Mouse (Mus musculus): ENCODE data around the gene Tbxa2r. TPM values are rescaled to one million over a fixed set of nuclear protein-coding genes. Genes with fewer than 3 reads are reported as not detected.

Gene Tbxa2r
- 10 to 100 TPM; 53.2 to 53.9 TPM for total RNA-seq (2021)
- long read RNA-seq, experiment 1, transcript Tbxa2r-202 (4 exons, 1,919 nt), result minor isoform, 7 of 160 reads
- long read RNA-seq, experiment 1, transcript Tbxa2r-201 (3 exons, 1,765 nt), result major isoform, 126 of 160 reads
- long read RNA-seq, experiment 1, partial matches to known transcripts, result 4 of 160 reads
- long read RNA-seq, experiment 1, other reads (novel, unspliced or antisense), result 23 of 160 reads
- long read RNA-seq, experiment 2, transcript Tbxa2r-202 (4 exons, 1,919 nt), result minor isoform, 5 of 51 reads
- long read RNA-seq, experiment 2, transcript Tbxa2r-201 (3 exons, 1,765 nt), result major isoform, 33 of 51 reads
- long read RNA-seq, experiment 2, partial matches to known transcripts, result 11 of 51 reads
- long read RNA-seq, experiment 2, other reads (novel, unspliced or antisense), result 2 of 51 reads

DNA sequence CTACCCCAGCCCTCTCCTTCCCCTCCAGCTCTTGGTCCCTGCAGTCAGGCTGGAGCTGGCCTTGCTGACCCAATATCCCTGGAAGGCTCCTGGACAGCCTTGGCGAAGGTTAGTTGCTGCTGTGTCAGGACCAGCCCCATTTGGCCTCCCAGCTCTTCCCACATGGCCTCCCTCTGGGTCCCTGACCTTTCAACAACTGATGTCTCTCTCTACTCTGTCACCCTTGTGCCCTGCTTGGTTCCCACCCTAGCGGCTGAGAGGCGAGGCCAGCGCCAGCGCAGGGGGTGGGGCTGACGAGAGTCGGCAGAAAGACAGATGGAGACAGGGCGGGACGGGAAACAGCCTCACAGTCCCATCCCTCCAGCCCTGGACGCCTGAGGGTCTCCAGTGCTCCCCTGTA lies at the start of gene Tbxa2r:
Tbxa2r (plus strand) TSS at position 346 of the 400 bp plus-strand sequence.
- peak; percentile 93 for DNase-seq

GRCm38 (mm10) chr10:81279496-81279895 lies 49.0 kb upstream of the Tbxa2r start:
- DNase-seq, result no peak

- no peak for DNase-seq
These were observed 44.3 kb upstream of the Tbxa2r start for GRCm38 (mm10) chr10:81284189-81284588.

GRCm38 (mm10) chr10:81284719-81285118 lies 43.8 kb upstream of the Tbxa2r start:
- DNase-seq, result no peak

DNA sequence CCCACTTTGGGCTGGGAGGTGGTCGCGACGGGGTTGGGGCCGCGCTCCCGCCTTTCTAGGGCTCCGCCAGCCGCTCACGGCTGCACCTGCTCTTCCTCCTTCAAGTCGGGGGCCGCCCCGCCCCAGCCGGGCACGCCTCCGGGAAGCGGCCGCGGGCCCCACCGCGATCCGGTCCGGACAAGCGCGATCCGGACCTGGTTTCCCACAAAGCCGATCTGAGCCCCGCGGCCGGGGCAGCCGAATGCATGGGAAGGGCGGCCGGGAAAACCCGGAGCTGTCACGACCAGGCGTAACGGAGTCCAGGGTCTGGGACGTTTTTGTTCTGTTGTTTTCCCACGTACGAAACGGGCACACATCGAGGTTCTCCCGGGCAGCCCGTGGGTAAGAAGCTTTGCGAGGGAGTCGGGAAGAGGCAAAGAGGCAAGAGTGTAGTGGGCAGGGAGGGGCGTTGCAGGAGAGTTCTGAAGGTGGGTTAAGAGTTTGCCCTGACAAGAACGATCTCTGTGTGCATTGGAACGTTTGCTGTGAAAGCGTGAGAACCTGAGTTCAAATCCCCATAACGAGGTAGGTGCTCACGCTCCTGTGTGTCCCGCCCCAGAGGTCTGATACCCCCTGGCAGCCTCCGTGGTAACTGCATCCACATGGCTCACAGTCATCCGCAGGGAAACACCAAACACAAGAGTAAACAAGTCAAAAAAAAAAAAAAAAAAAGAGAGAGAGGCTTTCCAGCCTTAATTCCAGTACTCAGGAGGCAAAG lies 42.7 kb upstream of the Tbxa2r start:
- DNase-seq, result peak; percentile 92 to 94

GRCm38 (mm10) chr10:81286586-81286985 lies 41.9 kb upstream of the Tbxa2r start:
- no peak for DNase-seq

GRCm38 (mm10) chr10:81287513-81288157 lies 40.9 kb upstream of the Tbxa2r start:
- DNase-seq, result peak; percentile 46 to 64

- DNase-seq, result peak in 1 of 2 experiments; percentile 49
These were observed 39.9 kb upstream of the Tbxa2r start for GRCm38 (mm10) chr10:81288601-81289000.

- peak; percentile 62 to 75 for DNase-seq
These were observed 39.3 kb upstream of the Tbxa2r start for GRCm38 (mm10) chr10:81289278-81289677.

GRCm38 (mm10) chr10:81289811-81290210 lies 38.7 kb upstream of the Tbxa2r start:
- DNase-seq, result no peak

GRCm38 (mm10) chr10:81290698-81291460 lies 37.7 kb upstream of the Tbxa2r start:
- no peak for DNase-seq

- DNase-seq, result no peak
These were observed 36.9 kb upstream of the Tbxa2r start, which contains the start of gene Tjp3 for GRCm38 (mm10) chr10:81291511-81292104. Tjp3 (minus strand) TSS chr10:81291581.

DNA sequence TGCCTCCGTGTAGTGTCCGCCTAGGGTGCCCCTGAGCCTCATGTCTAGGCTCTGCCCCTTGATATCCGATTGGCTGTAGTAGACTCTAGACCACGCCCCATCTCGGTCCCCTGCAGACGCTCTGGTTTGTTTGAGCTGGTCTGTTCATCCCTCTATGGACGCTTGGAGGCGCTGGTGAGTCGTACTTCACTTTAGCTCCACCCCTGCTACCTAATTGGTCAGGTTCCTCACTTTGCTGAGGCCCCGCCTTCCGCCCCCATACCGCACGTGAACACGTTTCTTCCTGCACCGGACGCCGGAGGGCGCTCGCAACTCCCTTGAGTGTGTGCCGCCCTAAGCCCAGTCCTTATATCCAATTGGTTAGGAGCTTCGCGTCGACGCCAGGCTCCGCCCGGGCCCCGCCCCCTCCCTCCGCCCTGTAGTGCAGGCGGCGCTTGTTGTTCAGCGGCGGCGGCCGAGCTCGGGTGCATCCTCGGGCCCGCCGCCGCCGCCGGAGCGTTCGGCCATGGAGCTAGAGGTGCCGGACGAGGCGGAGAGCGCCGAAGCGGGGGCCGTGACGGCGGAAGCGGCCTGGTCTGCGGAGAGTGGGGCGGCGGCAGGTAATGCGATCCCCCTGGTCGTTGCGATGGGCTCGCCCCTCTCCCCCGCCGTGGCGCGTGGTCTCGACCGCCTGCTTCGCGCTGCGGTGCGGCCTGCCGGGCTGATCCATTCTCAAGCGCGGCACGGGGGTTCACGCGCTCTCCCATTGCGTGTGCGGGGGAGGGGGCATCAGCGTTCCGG lies 35.8 kb upstream of the Tbxa2r start, which contains the start of gene Pip5k1c:
Pip5k1c (plus strand) TSS at position 410 of the 780 bp plus-strand sequence.
- DNase-seq, result peak; percentile 98

- DNase-seq, result no peak
These were observed 35.0 kb upstream of the Tbxa2r start for GRCm38 (mm10) chr10:81293334-81294030.

DNA sequence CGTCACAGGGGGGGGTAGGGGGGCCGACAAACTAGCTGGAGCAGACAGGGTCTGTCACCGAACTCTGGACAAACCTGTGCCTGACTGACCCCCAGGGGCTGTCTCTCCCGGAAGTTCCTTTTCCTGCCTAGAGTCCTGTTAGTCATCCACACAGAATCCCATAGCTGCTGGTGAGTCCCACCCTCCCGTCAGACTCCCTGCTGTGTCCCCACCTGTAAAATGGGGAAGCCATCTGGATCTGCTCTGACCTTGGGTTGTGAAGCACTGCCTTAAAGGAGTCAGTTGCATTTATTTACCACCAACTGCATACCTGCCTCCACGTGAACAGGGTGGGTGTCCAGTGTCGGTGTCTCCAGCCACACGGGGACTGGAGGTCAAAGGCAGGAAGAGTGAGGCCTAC lies 34.1 kb upstream of the Tbxa2r start:
- no peak for DNase-seq

- DNase-seq, result no peak
These were observed 33.3 kb upstream of the Tbxa2r start for GRCm38 (mm10) chr10:81295185-81295584.

DNA sequence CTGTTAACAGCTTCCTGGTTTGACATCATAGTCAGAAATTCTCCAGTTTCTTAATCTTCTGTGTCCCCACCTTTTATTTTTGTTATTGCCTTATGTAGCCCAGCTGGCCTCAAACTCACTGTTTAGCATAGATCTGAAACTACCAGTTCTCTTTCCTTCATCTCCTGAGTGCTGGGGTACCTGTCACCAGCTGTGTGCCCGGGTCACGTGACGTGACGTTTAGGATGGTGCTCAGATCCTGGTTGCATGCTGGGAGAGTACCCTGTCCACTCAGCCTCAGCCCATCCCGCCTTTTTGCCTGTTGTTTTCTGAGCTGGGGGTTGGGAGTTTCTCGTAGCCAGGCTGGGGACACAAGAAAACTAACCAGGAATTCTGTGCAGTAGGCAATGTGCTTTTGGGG lies 31.3 kb upstream of the Tbxa2r start:
- DNase-seq, result no peak

GRCm38 (mm10) chr10:81297845-81298244 lies 30.7 kb upstream of the Tbxa2r start:
- peak; percentile 55 to 61 for DNase-seq

- no peak for DNase-seq
These were observed 30.0 kb upstream of the Tbxa2r start for GRCm38 (mm10) chr10:81298369-81299100.

Data from adrenal gland, postnatal 36 days (tissue).